In the genomic region with DNA sequence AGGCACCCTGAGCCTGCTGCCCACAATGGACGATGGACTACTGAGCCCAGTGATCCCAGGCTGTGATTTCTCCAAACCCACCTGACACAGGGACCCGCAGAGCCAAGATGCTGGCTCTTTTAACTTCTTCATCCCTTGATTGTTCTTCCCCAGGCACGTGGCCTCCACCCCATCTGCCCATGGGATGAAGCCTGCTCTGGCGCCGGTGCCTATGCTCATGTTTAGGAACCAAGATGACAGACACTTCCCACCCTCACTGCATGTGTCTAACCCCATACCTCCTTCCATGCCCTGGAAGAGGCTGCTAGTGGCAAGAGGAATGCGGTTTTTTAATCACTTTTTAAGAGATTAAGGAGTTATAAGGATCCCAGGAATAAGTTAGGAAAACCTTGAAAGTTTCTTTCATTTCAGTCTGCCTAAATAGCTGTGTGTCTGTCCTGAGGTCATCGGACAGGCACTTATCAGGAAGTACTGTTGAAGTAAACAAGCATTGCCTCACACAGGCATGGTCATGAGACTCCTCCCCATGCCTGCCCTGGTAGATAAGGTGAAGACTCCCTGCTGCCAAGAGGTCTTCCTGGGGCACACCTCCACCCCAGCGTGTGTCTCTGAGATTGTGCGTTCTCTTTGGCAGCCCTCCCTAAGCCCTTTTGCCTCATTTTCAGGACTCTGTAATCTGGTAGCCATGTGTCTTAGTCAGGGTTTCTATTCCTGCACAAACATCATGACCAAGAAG, we compare ENCODE assay signal across 9 mouse cellular contexts. TPM values are rescaled to one million over a fixed set of nuclear protein-coding genes. Genes with fewer than 3 reads are reported as not detected.
DNase-seq lines count a peak whose midpoint lies in the region; ATAC-seq lines count a peak whose summit lies in the region.
"Had no signal": no experiment of that assay in that cellular context is flagged by ENCODE, and none has a peak within 500 bp of the region (broad histone marks: within the 10 kb centered on the region; RNA-seq: fewer than 3 reads in every experiment).

No protein-coding gene starts in this region.

- H3K4me2 ChIP-seq in liver, embryonic 15.5 days, result peak overlapping the region; percentile 62
- H3K4me2 ChIP-seq: limb, embryonic 13.5 days had no signal

- H3K9ac ChIP-seq in liver, embryonic 15.5 days, result peak overlapping the region; percentile 61
- H3K9ac ChIP-seq: limb, embryonic 13.5 days had no signal

- no peaks in the 10 kb centered on the region for H3K27me3 ChIP-seq in erythroblast, embryonic 14.5 days (ENCODE audit: control insufficient read depth)
- H3K27me3 ChIP-seq in liver, embryonic 15.5 days, result no peaks in the 10 kb centered on the region
- H3K27me3 ChIP-seq: limb, embryonic 13.5 days had no signal

- H3K4me3 ChIP-seq in erythroblast, embryonic 14.5 days (replicated peaks), result peak overlapping the region; percentile 50
- H3K4me3 ChIP-seq in liver, embryonic 15.5 days (replicated peaks), result peak overlapping the region; percentile 20
- H3K4me3 ChIP-seq: limb, embryonic 13.5 days had no signal

- peaks cover 84% of the 10 kb centered on the region for H3K4me1 ChIP-seq in erythroblast, embryonic 14.5 days (ENCODE audit: control insufficient read depth)
- peaks cover 88% of the 10 kb centered on the region for H3K4me1 ChIP-seq in liver, embryonic 15.5 days (replicated peaks)

- DNase-seq in layer of hippocampus, adult 9-11 months, result peak; percentile 24
- no peak for DNase-seq in layer of hippocampus, adult 9-10 months (ENCODE audit: low spot score)
- DNase-seq in spleen, postnatal 36 days (ENCODE audit: low spot score in 2 of 2), result peak; percentile 74 to 89
- no peak for DNase-seq in thymus, postnatal 4 days
- DNase-seq in gastrocnemius, adult 8-10 months (ENCODE audit: low spot score in 2 of 2), result no peak
- DNase-seq in layer of hippocampus, adult 18-20 months (ENCODE audit: low spot score in 2 of 2), result no peak

- WGBS in liver, embryonic 15.5 days (ENCODE audit: insufficient replicate concordance), result 30% methylated on average over 9 of the region's 9 CpGs

- peaks cover 40% of the 10 kb centered on the region for H3K36me3 ChIP-seq in erythroblast, embryonic 14.5 days (ENCODE audit: control insufficient read depth)
- H3K36me3 ChIP-seq in liver, embryonic 15.5 days (replicated peaks), result no peaks in the 10 kb centered on the region; the same call in 1 of the 2 replicates

- peak overlapping the region; percentile 94 for H3K27ac ChIP-seq in liver, embryonic 15.5 days (replicated peaks)
- H3K27ac ChIP-seq: limb, embryonic 13.5 days had no signal

- ATAC-seq in liver, embryonic 15.5 days (ENCODE audit: insufficient read depth), result peak; percentile 95

- no peaks in the 10 kb centered on the region for H3K9me3 ChIP-seq in erythroblast, embryonic 14.5 days (ENCODE audit: control insufficient read depth, low read length)
- no peaks in the 10 kb centered on the region for H3K9me3 ChIP-seq in liver, embryonic 15.5 days (replicated peaks)
- H3K9me3 ChIP-seq: limb, embryonic 13.5 days had no signal

RNA-seq across cellular contexts. Expression of a gene that starts 8.8 kb away (rescaled TPM):
- 0.12 and 0.28 TPM in 2 replicates for polyA plus RNA-seq in erythroblast, embryonic 14.5 days (2012)
- 10.5 TPM in 2 replicates for polyA plus RNA-seq in liver, embryonic 15.5 days (2015; fragmentation: Nextera tagmentation; extraction: Ambion mirVana)
- total RNA-seq in gastrocnemius, adult 8-10 months (2022), result 1 to 10 TPM; 5.6 to 9.8 (median 7.0) TPM
- total RNA-seq in layer of hippocampus, adult 18-20 months (2021), result 10 to 100 TPM in 1 of 2 experiments, 1 to 10 TPM in 1; 8.3 to 10.7 TPM

Comparison
In these comparisons a context has a peak if more than half of its experiments do, and no peak if none do; other contexts are left out.
1. DNase-seq: peak in layer of hippocampus, adult 9-11 months (single experiment) and spleen, postnatal 36 days (2 of 2); none in layer of hippocampus, adult 9-10 months (single experiment), thymus, postnatal 4 days (single experiment), gastrocnemius, adult 8-10 months (0 of 2) and layer of hippocampus, adult 18-20 months (0 of 2).